Mouse (Mus musculus): ENCODE results near the gene Arhgef38.

DNA sequence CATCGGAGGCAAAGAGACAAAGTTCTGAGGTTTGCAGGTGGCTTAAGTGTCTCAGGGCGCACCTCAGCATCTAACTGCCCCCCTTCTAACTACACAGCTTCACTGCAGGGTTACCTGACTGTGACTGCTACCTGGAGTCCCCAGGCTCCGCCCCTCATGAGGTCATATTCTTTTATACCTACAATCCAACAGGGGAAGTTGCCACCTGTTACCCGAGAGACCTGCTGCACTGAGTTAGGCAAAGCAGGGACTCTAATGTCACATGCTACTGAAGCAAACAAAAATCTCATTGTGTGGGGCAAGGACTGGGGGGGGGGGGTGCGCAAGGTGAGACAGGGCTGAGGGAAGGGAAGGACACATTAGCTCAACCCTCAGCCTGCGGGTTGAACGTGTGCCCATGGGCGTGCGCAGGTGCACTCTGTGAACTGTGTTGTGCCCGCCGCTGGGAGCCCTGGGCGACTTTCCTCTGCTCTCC lies at the start of gene Arhgef38:
- TF ChIP-seq MAFK (IDR thresholded peaks at IDR 0.05; ENCODE audit: insufficient read depth, low read depth, low read length) (no peak), HCFC1 (IDR thresholded peaks at IDR 0.05; ENCODE audit: borderline replicate concordance, insufficient read depth, low read length) (no peak), ZC3H11A (IDR thresholded peaks at IDR 0.05; ENCODE audit: borderline replicate concordance, low read depth, low read length) (no peak), ZNF384 (IDR thresholded peaks at IDR 0.05; ENCODE audit: low read depth, low read length) (no peak), CHD2 (IDR thresholded peaks at IDR 0.05; ENCODE audit: low read depth, low read length) (no peak)
